Mouse (Mus musculus) urinary bladder, postnatal 25 days (tissue): ENCODE results near the gene Nudt1.

Source experiments
- DNase-seq: peaks from one replicate; pipeline ENCODE4 v3.0.0; 2022; ENCODE audit warnings: low spot score

Gene Nudt1

DNA sequence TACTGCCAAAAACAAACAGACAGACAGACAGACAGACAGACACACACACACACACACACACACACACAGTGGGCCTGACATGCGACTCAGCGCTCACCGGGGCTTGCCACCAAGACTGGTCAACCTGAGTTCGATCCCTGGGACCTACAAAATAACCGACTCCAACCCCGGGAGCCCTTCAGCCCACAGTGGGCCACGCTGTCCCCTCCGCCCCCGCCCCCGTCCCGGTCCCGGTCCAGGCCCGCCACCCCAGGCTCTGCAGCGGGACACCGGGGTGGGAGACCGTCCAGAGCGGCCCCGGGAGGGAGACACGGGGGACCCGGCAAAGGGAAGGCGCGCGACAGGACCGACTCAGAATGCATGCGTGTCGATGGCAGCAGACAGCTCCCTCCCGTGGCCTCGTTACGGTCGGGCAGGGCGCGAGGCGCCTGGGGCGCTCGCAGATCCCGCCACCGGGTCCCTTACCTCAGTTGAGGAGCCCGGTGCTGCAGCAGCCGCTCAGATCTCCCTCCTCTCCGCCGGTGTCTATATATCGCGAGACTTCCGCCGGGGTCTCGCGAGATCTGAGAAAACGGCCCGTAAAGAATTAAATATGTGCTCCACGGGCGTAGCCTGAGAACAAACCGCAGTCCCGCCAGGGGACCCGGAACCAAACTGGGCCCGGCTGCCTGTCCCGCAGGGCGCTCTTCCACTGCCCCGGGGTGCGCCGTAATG is at the start of gene Nudt1, which contains the start of gene Mad1l1:
Gene Nudt1, plus strand, starts transcription at position 615 of the 714 bp plus-strand sequence.
Gene Mad1l1, minus strand, starts transcription at position 511 of the 714 bp plus-strand sequence.
- peak; percentile 87 for DNase-seq

DNA sequence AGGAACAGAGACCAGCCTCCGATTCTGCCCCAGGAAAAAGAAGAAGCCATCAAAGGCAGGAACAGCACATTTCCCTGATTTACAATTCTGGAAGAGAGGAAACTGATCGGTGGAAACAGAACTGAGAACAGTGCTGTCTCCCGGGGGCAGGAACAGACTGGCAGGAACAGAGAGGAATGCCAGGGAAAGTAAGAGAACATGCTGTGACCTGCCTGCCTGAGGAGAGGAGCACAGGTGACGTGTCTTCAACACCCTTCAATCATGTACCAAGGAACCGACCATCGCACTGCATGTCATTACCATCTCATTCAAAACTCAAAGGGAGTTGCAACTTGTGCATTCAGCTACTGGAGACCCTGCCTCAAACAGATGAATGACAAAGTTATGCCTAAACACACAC is 44.7 kb upstream of the Nudt1 start:
- DNase-seq: no peak

DNA sequence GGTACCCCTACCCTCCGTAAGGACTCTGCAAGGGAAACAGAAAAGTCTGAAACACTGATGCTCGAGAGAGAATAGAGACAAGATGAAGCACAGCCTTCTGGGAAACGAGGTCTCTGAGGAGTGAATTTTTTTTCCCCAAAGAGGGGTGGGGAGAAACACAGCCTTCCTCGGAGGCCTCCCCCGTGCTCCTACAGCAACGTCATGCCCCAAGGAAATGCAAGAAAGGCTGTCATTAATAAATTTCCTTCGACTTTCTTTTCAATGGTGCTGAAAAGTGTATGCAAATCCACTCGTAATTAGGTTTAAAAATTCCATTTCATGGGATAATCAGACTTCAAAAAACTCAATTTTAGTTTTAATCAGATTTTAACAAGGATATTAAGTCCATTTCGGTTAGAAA is 41.3 kb upstream of the Nudt1 start:
- DNase-seq: no peak

DNA sequence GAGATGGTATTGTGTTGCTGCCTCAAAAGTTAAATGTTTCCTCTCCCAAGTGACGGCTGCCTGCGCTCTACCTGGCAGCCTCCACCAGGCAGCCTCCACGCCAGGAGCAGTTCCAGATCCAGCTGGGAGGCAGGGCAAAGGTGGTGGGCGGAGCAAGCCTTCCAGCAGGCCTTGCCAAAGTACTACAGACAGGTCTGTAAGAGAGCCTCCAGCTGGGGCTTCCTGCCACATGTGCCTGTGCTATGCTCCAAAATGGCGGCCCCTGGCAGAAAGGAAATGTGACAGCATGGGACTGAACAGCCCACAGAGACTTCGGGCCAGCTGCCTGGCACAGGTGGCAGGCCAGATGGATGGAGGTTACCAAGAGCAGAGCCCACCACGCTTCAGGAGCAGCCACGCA is 39.1 kb upstream of the Nudt1 start:
- DNase-seq: no peak

DNA sequence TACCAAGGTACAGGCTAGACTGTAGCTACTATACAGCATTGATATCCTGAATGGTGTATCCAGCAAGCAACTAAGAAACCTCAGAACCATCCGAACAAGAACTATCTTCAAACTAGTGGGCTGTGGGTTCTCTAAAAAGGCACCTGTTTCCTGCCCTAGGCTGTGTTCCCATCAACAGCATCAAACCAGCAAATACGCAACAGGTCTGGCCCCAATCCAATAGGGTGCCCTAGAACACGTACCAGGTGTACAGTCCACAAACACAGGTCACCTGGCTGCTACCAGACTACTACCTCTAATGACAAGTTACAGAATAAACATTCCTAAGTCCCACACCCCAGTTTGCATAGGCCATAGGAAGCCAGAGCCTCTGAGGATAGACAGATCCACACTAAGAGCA is 38.6 kb upstream of the Nudt1 start:
- DNase-seq: no peak

DNA sequence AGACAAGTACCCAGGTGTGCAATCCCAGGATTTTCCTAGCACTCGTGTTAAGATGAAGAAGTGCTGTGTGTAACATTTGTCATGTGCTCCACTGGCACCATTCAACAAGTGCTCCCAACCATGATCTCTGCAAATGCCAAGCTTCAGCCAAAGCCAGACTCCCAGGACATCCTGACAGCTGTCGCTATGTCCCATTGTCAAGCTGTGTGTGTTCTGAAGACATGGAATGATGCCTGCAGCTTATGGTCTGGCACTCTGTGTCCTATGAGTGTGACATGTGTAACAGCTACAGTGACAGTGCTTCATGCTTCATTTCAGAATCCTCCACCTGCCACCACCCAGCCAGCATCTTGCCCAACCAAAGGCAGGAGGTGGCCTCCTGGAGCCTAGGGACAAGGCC is 37.4 kb upstream of the Nudt1 start:
- no peak for DNase-seq

DNA sequence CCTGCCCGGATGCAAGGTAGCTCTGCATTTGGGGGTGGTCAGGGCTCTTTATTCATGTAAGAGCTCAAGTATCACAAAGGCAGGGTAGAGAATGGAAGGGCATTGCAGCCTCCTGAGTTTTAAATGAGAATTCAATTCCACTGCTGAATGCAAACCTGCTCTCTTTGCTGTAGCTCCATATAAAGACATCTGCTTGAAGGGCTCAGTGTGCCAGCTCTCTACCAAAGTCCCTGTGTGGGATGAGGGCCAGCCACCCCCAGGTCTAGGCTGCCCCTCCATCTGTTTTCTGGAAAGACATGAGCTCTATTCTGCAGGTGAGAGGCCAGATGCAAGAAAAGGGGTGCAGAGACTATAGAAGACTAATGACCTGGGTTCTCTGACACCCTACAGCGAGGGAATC is 36.7 kb upstream of the Nudt1 start:
- no peak for DNase-seq

DNA sequence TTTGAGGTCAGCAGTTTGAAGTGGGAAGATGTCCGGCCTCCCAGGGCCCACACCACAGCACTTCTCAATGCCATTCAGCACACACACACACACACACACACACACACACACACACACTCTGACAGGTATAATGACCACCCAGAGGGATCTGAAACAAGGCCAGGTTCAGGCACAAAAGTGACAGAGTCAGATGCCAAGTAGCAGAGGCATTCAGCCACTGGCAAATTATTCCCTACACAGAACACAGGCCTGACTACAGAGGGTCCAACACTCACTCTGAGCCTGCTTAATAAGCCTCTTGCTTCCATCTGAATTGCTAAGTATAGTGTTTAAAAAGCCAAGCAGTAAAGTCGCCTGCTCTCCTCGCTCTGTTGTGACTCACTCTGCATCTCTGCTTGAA is 33.2 kb upstream of the Nudt1 start:
- DNase-seq: no peak

DNA sequence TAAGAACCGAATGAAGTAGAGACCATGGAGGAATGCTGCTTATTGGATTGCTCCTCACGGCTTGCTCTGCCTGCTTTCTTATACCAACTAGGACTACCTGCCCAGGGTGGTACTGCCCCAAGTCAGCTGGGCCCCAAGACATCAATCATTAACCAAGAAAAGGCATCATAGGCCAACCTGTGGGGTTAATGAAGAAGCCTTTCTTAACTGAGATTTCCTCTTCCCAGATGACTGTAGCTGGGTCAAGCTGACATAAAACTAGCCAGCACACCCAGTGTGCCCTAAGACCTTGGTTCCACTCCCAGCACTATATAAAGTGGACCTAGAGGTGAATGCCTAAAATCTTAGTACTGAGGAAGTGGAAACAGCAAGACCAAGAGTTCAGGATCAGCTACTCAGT is 32.3 kb upstream of the Nudt1 start:
- no peak for DNase-seq

DNA sequence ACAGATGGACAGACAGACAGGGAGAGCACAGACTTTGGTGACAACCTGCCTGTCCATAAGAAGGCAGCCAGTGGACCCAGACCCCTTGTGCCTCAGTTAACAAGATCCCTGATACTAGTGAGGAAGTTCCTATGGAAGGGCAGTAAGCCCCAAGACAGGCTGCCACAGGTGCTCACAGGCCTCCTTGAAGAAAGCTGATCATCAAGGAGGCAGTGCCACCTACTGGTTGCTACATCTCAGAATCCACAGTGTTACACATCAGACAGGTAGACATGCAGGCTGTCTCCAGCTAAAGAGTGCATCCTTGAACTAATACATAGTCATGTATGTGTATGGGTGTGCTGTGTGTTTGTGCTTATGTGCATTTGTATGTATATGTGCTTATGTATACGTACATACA is 29.3 kb upstream of the Nudt1 start:
- DNase-seq: peak; percentile 22

DNA sequence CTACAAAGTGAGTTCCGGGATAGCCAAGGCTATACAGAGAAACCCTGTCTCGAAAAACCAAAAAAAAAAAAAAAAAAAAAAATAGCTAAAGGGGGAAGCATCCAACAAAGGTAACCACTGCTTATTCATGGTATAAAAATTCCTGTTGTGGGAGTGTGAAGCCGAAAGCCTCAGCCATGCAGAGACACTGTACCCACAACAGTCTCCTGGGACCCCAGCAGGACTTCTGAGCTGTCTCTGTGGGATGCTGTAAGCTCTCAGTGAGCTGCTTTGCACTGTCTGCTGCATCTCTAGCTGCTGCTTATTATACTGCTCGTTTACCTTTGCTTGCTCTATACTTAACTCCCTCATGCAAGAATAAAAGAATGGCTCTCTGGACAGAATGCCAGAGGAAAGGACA is 23.2 kb upstream of the Nudt1 start:
- no peak for DNase-seq

DNA sequence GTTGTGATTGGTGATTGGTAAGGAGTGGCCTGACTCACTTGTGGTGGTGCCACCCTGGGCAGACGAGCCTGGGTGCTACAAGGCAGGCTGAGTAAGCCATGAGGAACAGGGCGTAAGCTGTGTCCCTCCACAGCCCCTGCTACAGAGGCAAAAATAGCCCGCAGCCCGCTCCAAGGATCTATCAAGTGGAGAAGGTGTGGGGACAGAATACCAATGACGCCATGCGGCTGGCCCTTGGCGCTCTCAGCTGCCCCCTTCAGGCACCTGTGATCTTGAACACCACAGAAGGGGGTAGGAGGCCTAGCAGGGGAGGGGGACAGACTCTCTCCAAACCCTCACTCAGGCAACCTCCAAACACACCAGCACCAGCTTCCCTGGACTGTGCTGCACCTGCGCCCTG is 15.4 kb upstream of the Nudt1 start:
- no peak for DNase-seq

DNA sequence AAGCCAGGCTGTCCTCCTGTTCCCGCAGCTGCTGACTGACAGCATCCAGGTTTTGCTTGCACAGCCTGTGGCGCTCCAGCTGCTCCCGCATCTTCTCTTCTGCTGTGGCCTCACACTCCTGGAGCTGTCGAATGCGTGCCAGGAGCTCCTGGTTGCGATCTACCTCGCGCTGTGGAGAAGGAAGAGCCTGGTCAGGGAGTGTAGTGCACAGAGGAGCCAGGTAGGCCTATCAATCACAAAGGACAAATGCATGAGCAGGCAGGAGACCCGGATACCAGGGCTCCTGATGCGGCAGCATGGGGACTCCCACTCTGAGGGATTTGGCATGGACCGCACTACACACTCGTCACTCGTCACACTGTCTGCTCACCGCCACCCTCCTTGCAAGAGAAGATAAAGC is 13.9 kb upstream of the Nudt1 start:
- no peak for DNase-seq

DNA sequence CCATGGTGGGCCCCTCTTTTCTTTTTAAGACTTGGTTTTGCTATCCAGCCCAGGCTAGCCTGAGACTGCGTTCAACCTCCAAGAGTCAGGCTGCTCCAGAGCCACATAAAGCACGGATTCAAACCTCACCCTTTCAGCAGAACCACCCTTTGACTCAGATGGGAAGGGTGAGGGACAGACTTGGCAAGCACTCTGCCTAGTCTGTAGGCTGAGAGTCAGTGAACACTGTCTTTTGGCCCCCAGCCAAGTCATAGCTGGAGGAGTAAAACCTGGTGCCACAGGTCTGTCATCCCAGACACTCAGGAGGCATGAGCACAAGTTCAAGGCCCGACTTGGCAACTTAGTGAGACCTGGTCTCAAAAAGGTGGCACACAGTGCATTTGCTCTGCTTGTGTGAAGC is 4.7 kb upstream of the Nudt1 start:
- no peak for DNase-seq

DNA sequence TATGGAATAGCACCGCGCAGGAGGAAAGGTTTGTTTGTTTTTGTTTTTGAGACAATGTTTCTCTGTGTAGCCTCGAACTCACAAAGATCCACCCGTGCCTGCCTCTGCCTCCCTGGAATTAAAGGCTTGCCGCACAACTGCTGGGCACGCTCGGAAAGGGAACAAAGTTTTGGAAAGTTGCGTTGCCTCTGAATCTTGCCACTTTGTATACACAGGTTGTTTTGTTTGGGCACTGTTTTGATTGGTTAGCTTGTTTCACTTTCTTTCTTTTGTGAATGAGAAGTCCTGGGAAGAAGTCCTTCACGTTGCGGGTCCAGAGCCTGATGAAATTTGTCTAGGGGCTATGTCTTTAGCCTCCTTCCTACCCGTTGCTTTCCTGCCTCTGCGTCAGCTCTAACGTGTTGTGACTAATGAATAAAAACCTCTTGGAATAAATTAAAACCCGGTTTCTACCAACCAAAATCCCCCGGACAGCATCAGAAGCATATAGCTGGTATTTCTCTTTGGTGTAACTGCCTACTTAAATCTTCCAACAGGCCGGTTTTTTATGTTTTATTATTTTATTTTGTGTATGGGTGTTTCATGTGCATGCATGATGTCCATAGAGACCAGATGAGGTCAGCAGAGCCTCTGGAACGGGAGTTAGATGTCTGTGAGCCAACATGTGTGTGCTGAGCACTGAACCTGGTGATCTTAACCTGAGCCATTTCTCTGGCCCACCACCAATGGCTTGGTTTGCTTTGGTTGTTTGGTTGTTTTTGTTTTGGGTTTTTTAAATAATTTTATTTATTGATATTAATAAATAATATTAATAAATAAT is 510 bp downstream of the Nudt1 start:
- DNase-seq: no peak

DNA sequence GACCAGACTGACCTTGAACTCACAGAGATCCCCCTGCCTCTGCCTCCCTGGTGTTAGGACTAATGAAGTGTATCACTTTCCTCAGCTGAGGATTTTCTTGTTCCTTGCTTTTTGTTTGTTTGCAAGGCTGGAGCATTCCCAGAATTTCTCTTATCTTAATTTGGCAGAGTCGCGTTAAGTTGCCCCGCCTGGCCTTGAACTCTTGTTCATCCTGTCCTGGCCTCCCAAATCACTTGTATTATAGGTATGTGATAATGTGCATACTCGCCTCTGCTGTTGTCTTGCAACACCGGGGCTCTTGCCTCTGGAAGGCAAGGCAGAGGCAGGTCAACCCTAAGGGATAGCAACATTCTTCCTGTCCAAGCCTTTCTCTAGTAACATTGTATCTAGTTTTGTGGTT is 2.6 kb downstream of the Nudt1 start:
- no peak for DNase-seq

DNA sequence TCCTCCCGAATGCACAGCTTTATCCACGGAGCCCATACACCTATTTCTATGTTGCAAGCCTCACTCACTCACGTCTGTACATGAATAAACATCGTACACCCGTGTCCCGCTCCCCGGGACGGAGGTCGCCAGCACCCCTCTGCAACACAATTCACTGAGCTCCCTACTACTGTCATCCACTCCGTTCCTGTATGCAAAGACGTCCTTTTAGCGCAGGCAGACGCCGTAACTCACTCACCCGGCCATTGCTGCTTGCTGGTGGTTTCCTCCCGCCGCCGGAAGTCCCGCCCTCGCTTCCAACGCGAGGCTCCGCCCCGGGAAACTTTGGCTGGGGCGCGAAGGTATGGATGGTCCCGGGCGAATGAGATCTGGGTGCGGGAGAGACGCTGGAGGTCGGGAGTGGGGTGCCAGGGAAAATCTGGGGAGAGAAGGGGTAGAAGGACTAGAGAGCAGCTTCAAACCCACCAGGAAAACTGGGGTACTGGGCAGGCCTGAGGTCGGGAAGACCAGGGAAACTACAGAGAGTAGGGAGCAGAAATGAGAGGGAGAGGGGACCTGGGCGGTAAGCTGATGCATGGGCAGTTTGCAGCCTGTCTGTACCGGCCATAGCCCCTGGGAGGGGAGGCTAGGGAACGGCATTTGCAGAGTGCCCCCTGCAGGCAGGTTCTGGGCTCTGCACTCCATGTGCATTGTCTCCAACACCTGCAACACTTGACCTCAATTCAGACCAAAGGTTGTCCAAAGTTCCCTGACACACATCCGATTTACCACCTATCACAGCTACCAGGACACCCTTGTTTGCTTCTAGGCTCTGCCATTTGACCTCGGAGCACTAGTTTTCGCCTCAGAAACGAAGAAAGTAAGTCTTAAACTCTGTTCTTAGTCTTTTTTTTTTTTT is 10.4 kb downstream of the Nudt1 start, which contains the start of gene Mrm2:
Gene Mrm2, minus strand, starts transcription at position 284 of the 898 bp plus-strand sequence.
- peak; percentile 83 for DNase-seq

DNA sequence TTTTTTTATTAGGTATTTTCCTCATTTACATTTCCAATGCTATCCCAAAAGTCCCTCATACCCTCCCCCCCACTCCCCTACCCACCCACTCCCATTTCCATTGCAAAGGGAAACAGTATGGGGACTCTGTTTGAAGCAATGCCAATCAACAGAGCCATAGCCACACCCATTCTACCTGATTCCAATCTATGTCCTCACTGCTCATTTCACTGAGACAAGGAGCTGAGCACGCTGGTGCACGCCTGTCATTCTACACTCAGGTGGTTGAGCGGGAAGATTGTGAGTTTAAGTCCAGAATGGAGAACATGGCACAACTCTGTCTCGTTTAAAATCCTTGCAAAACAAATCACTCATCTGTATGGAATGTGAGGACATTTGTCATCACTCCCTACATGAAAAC is 11.1 kb downstream of the Nudt1 start:
- DNase-seq: no peak

DNA sequence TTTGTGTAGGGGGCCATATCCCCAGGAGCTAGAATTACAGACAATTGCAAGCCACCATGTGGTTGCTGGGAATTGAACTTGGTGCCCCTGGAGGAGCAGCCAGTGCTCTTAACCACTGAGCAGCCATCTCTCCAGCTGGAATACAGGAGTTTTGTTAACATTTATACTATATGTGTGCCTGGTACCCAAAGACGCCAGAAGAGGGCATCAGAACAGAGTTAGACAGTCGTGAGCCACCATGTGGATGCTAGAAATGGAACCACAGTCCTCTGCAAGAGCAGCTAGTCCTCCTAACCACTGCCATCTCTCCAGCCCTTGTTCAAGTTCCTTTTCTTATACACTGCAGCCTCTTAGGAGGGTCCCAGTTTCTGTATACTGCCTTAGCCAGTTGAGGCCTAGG is 12.2 kb downstream of the Nudt1 start:
- no peak for DNase-seq

DNA sequence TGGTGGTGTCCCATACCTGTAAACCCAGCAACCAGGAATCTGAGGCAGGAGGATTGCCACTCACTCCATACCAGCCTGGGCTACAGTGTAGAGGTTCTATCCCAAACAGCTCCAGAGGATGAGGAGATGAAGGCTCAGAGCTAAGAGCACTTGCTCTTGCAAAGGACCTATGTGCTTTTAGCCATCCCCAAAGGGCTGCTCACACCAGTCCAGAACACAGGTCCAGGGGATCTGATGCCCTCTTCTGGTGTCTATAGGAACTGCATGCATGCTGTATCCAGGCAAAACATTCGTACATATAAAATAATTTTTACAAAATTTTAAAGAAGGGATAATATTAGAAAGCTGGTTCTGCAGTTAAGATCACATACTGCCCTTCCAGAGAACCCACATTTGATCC is 15.2 kb downstream of the Nudt1 start:
- DNase-seq: peak; percentile 39

DNA sequence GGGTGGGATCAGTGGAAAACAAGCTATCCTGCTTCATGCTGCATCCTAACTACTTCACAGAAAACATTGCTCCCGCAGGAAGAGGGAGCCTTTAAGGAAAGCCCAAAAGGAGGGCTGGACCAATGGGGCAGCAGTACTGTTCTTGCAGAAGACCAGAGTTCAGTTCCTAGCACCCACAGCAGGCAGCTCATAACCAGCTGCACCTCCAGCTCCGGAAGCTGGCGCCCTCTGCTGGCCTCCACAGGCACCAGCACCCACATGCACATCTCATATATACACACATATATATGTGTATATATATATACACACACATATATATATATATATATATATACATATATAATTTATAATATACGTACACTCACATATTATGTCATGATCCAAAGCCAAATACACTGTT is 17.3 kb downstream of the Nudt1 start:
- DNase-seq: no peak

DNA sequence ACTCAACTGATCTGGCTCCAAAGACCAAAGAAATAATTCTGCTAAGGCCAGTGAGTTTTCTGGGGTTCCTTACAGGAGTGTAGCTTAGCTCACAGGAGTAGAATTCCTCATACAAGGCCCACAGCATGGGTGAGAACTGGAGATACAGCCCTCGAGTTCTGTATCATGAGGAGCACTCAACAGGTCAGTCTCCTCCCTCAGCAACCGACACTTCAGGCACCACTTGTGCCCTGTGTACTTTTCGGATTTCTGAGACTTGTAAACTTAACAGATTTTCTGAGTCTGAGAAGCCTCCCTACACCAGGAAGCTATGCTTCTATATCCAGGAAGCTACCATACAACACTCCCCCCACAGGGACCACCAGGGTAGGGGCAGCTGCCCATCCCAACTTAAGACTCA is 18.4 kb downstream of the Nudt1 start:
- DNase-seq: no peak

DNA sequence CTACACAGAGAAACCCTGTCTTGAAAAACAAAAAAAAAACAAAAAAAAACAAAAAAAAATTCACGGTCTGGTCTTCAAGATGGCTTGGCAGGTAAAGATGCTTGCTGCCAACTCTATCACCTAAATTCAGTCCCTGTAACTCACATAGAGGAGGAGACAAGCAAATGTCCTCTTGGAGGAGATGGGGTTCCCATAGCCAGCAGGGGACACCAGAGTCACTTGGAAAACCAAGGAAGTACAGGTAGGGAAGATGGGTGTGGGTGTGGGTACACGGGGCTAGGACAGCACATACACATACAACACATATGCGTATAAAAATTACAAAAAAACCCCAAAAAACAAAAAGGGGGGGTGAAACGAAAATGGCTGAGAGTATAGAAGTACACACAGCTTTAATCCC is 21.4 kb downstream of the Nudt1 start:
- DNase-seq: no peak
